Mouse (Mus musculus): ENCODE results near the gene Il5ra.

The Il5ra gene

DNA sequence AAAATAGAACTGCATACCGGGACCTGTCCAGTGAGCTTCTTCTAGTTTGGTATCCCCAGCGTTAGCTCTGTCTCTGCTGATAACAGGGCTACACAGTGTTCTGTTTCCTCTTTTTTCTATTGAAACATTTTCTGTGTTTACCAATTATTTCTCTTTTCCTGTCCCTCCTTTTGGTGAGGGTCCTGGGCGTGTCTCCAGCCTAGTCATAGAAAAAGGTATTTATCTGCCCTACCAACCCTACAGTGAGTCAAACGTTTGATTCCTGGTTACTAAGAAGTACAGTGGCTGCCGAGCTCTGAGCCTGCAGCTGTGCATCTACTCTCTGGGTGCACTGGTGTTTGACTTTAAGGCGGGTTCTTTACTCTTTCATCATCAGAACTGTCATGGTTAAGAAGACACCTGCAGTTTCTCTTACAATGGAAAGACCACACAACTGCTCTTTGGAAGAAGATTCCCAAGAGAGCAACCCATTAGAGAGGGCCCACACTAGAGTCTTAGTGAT lies at the start of gene Il5ra:
Gene Il5ra, minus strand, starts transcription at position 151 of the 502 bp plus-strand sequence.
- no peak for DNase-seq

DNA sequence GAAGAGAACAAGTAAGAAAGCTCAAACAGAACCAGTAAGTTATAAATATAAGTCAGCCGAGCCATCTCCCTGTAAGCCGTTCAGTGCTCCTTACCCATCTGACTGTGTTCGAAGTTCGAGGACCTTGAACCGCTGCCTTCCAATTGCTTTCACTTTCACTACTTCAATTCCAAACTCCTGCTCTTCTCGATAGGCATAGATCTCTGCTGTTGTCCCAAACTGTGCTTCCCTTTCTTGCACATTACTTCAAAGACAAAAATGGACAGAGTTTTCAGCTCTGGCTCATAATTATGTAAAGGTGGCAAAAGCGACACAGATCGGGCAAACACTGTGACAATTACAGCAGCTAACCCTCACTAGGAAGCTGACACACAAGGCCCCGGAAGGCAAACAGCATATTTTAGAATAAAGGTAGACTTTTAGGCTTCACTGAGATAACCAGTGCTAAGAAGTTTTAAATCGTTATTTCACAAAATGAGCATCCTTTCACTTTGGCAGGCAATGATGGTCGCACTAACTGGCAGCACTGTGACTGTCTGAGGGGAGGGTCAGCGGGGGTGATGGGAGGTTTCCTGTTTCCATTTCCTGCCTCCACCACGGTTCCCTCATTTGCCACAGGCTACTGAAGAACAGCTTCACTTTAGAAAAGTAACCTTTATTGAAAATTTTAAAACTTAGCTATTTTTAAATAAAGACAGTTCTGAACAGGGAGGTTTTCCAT lies 45.4 kb upstream of the Il5ra start:
- DNase-seq, result no peak

DNA sequence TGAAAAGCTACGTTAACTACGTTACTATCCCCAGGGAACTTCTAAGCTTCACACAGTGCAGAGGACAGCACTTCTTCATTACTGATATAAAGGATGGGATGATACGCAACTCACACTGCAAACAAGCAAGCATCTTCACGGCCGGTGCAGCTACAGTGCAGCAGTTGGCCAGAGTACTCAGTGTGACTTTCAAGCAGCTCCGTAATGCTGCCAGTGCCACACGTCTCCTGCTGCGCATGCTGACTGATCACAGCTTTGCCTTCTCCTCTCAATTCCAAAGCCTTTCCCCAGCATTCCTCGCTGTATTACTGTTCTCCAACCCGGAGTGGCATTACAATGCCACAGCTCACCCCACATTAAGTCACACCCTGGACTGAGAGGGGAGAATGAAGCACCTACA lies 44.8 kb upstream of the Il5ra start:
- DNase-seq, result no peak

DNA sequence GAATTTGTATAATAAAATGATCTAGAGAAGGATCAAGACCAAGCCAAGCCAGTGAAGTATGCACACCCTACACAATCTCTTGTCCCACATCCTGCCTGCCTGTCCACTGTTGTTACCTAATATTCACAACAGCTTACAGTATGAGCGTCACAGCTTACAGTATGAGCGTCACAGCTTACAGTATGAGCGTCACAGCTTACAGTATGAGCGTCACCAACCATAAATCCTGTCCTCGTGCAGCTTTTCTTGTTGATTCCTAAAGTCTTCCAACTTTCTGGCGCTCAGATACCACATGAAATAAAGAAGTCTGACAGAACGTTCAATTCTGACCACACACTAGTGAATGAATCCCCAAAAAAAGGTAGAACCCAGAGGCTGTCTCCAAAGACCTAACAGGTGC lies 44.3 kb upstream of the Il5ra start:
- DNase-seq, result no peak

DNA sequence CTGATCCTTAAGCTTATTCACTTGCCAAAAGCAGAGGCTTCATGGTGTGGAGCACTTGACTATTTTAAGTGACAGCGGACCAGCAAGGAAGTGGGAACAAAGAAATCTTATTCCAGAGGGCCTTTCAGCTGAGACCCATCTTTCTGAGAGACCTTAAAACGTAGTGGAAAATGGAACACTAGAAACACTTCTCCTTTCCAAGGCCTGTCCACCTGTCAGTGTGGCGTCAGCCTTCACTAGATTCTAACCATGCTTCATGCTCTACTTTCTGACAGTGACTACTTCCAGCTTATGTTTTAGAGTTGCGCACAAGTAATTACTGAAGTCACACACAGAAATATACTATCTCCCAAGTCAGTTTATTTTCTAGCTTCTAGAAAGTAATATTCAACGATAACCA lies 43.6 kb upstream of the Il5ra start:
- DNase-seq, result no peak

DNA sequence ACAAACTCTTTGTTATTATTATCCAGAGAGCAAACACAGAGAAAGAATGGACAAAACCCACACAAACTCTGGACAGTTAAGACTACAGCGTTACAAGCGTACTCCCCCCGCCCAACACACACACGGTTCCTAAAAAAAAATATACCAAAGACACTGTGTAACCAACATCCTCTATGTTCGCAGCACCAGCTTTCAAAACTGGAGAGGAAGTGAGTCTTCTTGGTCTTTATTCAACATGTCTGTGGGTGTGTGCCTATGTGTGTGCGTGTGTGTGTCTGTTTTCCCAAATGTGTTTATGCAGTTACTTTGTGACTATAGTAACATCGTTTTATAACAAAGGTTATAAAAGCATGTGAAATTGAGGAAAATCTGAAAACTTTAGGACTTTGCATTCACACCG lies 42.6 kb upstream of the Il5ra start:
- no peak for DNase-seq

DNA sequence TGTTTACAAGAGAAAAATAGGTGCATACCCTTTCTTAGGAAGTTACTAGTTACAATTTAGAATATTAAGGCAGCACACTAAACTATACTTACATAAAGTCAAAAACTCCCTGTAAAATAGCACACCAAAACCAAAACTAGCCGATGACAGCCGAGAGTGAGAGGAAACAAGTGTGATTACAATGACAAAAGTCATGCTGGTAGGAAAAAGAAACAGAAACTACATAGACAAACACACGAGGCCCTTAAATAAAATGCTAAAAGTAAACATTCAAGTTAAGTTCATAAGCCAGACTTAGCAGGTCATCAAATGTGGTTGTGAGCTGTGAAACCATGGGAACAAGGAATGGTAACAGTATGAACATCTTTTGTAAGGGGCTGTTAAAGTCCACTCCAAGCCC lies 38.3 kb upstream of the Il5ra start:
- DNase-seq, result no peak

DNA sequence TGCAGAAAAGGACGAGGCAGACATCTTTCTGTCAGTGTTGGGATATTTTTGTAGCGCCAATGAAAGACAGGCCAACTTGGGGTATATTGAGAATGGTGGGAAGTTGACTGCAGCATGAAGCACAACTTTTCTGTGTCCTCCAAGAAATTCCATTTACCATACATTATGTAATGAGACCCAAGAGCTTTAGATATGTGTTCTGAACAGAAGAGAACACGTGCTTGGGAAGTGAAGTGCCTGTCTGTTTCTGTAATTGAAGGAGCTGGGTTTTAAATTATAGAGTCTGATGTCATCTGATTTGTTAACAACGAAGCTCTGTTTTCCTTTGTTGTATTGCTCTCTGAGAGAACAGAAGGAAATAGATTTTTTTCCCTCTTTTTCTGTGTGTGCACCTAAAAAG lies 21.2 kb upstream of the Il5ra start:
- no peak for DNase-seq

DNA sequence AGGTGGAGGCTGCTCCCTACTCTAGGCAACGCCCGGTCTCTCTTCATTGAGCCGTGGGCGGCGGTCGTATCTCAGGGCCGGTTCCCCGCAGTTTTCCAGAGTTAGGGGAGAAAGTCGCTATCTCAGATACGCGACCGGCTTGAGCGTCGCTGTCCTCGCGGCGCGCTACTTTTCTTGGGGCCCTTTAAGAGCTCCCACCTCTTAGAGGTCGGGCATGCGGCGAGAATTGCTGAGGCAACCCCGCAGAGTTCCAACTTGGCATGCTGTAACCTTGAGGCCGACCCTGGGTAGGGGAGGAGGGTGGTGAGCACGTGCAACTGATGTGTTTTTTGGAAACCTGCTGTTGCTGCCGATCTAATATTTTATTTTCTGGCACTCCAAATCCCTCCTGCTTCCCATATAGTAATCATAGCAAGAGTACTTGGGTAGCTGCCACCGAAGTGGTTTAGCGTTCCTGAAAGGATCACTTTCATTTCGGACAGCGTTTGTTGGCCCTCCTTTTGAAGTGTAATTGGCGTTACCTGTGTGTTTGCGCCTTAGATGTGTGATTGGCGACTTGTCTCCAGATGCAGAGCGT lies 20.5 kb upstream of the Il5ra start:
- no peak for DNase-seq

DNA sequence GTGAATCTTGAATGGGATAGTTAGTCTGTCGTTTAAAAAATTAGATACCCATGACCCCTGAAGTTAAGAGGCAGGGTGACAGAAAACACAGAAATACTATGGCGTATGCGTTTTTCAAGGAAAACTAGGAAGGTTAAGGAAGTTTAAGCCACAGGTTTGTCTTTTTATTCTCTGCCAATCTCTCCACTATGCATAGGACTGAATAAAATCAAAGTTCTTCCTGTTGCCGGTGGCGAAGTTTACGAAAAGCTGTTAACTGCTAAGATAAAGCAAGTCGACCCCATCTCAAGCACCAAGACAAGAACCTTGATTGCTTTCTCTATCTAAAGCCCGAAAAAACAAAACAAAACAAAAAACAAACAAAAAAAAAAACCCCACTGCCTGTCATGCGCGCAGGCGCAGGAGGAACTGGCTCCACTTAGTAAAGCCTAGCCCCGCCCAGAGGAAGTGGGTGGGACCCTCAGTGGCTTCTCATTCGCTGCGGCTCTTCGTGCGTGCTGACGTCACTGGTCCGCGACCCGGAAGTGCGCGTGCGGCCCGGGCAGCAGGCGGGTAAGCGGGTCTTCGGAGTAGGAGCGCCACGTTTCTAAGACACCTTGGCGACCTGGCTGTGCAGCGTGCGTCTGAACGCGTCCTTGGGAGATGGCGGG lies 19.9 kb upstream of the Il5ra start, which contains the start of gene Trnt1:
Gene Trnt1, plus strand, starts transcription at position 481 of the 650 bp plus-strand sequence.
- peak; percentile 100 for DNase-seq

DNA sequence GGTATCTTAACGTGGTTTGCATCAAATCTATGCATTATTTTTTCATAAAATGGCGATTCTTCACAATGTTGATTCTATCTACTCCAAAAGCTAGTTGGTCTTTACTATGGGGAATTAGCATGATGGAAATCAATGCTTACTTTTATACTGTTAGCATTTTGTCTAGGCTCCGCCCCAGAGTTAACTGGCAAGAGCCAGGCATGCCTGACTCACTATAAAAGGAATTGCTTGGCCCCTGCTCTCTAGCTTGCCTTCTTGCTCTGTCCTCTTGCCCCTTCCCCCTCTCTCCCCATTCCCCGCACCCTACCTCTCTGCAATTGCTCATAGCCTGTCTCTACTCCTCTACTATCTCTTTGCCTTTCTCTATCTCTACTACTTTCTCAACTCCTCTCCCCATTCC lies 17.9 kb upstream of the Il5ra start:
- DNase-seq, result no peak

DNA sequence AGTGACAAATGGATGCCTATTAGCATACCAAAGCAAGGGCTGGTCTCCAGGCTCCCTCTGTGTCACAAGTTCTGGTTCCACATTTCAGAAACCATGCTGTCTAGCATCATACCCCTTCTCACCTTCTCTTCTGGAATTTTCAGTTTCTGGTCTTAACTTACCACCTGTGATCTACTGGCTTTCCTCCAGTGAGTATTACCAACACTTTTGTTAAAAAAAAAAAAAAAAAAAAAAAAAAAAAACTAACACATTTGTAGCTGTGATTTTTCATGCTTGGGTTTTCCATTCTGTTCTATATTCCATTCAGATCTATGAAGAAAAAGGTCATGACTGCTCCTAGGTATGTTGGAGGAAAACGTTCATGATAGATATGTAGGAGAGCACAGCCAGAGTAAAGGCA lies 17.1 kb upstream of the Il5ra start:
- DNase-seq, result no peak

DNA sequence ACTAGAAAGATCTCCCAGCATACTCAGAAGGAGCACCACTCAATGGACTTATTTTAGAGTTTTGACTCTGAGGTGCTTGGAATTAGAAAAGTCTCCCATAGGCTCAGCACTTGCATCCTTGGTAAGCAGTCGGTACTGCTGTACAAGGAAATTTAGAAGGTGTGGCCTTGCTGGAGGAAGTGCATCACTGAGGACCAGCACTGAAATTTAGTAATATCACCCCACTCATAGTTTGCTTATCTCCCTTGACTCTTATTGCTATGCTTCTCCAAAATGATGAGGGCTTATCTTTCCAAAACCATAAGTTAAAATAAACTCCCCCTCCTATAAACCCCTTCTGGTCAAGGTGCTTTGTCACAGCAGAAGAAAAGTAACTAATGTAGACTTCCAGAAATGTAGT lies 12.6 kb upstream of the Il5ra start:
- DNase-seq, result no peak

DNA sequence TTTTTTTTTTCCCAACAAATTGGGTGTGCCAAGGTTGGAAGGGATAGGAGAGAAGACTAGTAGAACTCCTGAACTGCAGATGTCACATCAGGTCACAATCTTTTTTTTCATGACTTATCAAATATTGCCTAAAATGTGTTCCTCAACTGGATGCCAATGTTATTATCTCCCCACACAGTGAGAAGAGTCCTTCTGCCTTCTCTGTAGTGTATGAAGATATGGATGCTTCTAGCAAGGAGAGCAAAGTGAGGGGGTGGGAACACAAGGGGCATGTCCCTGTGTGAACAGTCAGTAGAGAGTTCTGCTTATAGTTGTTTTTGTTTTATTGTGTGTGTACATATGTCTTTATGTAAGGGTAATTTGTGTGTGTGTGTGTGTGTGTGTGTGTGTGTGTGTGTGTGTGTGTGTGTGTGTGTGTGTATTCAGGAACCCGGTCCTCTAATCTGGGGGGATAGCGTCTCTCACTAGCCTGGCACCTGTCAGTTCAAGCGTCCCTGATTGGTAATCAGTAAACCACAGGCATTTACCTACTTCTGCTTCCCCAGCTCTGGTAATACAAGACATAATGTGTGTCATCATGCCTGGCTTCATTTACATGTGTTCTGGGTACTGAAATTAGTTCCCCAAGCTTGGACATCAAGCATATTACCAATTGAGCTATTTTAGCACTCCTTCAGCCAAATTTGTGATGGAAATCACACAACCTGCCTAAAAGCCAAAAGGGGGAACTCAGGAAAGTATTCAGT lies 11.8 kb upstream of the Il5ra start:
- no peak for DNase-seq

DNA sequence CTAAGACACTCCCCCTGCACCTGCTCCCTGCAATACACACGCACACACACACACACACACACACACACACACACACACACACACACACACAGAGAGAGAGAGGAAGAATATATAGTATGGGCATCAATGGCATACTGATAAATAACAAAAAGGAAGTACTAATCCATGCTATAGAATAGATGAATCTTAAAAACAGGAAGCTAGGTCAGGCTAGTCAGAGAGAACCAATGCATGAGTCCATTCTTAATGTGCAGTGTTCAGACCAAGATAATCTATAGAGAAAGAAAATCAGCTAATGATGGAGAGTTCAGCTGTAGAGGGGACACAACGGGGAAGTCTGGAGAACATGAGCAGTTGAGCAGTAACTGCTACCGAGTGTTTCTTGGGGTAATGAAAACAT lies 9.5 kb upstream of the Il5ra start:
- no peak for DNase-seq

DNA sequence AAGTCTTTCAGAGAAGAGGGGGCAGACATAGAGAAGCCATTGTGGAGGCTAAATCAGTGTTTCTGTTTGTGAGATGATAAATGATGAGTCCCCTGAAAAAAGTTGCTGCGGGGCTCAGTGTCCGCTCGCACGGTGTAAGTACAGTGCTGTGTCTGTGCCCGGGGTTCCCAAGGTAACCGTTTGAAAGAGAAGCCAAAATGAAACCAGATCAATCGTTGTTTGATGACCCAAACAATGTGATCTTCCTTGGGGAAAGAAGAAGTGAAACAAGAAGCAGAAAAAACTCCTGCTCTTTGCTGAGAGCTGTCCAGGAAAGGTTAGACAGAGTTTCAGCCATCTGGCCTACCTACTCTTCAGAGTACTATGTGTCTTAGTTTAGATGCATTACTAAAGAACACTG lies 1.5 kb upstream of the Il5ra start:
- DNase-seq, result no peak

DNA sequence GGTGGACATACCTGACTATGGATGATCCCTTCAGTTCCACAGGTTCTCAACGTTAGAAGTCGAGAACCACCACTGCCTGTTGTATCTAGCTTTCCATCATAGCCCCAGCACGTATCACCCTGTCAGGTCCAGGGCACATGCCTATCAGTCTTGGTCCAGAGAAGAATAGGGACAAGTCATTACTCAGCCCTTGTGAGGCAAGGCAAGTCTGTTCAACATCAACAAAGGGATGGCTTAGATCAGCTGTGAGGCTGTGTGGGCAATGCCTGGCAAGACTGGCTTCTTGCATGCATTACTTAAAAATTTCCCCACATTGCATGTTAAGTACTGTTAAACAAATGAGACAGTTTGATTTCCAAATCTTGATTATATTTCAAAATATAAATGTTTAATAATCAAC lies 1.0 kb downstream of the Il5ra start:
- DNase-seq, result no peak

DNA sequence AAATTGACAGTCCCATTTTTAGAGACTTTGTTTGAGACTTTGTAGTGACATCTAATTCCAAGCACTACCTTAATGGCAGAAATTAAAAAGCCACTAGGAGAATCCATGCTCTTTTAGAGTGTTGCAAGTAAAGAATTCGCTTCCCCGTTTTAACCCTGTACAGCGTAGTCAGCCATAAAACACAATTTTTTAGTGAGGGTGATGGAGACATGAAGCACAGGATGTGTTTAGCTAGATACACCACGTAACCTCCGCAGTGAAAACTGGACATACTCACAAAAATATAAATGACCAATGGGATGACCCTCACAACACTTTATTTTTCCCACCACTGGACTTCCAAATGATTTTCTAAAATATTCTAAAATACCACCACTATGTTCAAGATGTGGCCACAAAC lies 1.6 kb downstream of the Il5ra start:
- DNase-seq, result no peak

DNA sequence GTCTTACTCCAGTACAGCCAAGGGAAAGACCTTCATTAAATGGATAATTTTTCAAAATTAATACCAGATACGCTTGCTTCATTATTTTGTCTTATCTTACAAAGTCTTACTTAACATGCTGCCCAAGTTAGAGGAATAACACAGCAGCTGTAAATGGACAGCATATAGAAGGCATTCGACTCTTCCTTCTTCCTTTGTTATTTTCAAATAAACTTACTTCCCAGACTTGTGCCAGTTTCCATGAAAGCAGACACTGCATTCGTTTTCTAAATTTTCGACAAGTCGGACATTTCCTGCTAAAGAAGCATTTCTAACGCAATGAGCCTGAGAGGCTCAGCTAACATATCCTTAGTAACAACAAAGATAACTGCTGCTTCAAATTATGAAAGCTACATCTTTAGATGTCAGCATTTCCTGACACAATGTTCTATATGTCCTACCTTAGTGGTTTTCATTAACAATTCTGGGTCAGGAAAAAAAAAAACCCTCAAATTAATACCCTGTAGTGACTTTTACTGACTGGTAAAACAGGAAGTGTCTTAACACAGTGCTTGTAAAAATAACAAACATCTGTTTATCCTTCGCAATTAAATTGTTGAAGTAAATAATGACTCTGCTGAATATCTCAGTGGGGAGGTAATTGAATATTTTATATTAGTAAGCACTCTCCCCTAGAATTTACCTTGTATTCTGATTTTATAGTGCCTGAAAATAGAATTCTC lies 3.0 kb downstream of the Il5ra start:
- DNase-seq, result no peak

DNA sequence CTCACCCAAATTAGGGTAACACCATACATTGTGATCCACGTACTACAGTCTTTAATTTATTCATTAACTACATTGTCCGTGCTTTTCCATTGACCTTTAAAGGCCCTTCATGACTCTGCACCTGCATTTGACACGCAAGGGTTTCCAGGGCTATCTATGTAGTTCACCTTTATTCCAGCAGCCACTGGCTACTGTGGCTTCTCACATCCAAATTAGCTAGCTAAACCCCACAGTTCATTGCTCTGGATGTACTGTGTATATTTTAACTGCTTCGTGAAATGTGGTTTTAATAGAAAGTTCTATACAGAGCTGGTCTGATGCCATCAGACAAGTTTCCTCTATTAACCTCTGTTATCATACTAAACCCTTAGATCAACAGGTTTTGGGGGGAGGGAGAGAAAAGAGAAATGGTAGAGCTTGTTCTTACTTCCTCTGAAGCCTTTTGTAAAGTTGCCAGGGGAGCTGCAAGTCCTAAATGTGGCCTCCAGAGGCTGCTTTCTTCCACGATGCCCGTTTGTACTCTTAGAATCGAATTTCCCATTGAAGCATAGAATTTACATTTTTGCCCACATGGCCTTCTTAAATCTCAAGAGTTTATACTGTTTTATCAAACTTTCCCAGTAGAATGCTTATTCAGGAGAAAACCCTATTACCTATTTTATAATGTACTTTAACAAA lies 5.1 kb downstream of the Il5ra start:
- no peak for DNase-seq

DNA sequence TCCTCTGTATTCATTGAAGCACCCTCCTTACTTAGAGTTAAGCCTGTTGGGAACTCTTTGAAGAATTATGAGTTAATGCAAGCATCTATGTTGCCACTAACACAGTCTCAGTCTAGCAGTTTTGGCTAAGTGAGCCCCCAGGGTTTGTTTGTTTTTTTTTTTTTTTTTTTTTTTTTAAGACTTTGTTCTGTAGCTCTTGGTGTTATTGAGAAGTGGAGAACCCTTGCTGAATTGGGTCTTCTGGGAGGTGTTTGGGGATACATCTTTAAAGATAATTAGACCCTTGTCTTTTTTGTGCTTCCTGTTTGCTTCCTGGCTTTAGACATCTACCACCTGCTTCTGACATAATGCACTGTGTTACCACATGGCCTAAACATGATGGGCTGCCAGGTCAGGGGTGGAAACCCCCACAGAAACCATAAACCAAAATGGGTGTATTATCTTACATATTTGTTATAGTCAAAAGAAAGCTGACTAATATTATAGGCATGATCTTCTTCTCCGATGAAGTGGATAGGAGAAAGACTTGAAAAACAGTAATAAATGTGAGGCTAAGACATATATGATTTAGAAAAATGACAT lies 8.5 kb downstream of the Il5ra start:
- DNase-seq, result no peak

DNA sequence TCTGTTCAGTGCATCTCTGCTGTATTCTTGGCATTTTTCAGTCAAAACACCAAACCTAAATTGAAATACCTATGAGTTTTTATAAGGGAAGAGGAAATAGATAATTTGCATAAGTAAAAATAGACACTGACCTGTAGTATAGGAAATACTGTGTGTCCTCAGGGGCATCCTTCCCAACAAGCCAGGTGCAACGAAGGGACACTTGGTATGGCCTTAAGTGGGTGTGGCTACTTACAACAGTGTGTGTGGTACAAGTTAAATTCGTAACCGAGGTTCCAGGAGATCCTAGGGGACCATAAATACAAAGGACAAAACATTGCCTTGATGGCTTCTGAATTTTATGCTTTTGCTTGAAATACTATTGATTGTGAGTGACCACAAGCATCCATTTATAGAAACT lies 10.6 kb downstream of the Il5ra start:
- DNase-seq, result no peak

Data from lung, postnatal 36 days (tissue).